Mouse (Mus musculus) cerebellum, adult 2 months (tissue): ENCODE measurements around the gene B4galt3. TPM values are rescaled to one million over a fixed set of nuclear protein-coding genes. Genes with fewer than 3 reads are reported as not detected.

Experiments used
- DNase-seq, 2 experiments: peaks; one replicate each; pipeline ENCODE4 v3.0.0; 2021
- H3K27ac ChIP-seq: fragments of 200-500 bp; 2 replicates; pipeline ENCODE4 v1.5.1; 2012; ENCODE audit warnings: low read length, control low read depth, inconsistent platforms; ENCODE audit not compliant: insufficient read depth
- H3K27me3 ChIP-seq: fragments of 200-500 bp; 2 replicates; pipeline ENCODE4 v1.6.1; 2012; ENCODE audit warnings: inconsistent platforms, mild to moderate bottlenecking, low read length, moderate library complexity; ENCODE audit not compliant: control insufficient read depth, insufficient read depth
- H3K4me1 ChIP-seq: fragments of 200-500 bp; 2 replicates; pipeline ENCODE4 v1.6.1; 2011; ENCODE audit warnings: low read length; ENCODE audit not compliant: control insufficient read depth, insufficient read depth
- H3K4me3 ChIP-seq: fragments of 200-500 bp; replicated peaks from 2 replicates; pipeline ENCODE3; 2011; ENCODE audit warnings: mild to moderate bottlenecking, low read depth, low read length, control low read depth; ENCODE audit not compliant: insufficient read depth
- CTCF ChIP-seq: fragments of 200-500 bp; IDR thresholded peaks from 2 replicates; pipeline ENCODE4 v1.5.1; 2011; ENCODE audit warnings: low read depth, mild to moderate bottlenecking, control low read depth, low read length, moderate library complexity, borderline replicate concordance; ENCODE audit not compliant: insufficient read depth
- POLR2A ChIP-seq: fragments of 200-500 bp; IDR thresholded peaks from 2 replicates; pipeline ENCODE4 v1.6.1; 2011; ENCODE audit warnings: low read length, control low read depth, borderline replicate concordance; ENCODE audit not compliant: insufficient read depth
- WGBS: fragments of 180-500 bp; shearing (Covaris S2); methylation state at CpG from one replicate; pipeline ENCODE4 v1.1.7; 2018; 5-methylcytosine and 5-hydroxymethylcytosine counted together
- polyA plus RNA-seq: library from polyadenylated mRNA; depleted of rRNA; stranded (reverse); fragments of >200 nt; gene quantifications from 2 replicates; pipeline ENCODE4 v1.2.3, GENCODE M21; 2012; rRNA removed

Gene B4galt3
- 69.6 and 72.2 TPM in 2 replicates for polyA plus RNA-seq

DNA sequence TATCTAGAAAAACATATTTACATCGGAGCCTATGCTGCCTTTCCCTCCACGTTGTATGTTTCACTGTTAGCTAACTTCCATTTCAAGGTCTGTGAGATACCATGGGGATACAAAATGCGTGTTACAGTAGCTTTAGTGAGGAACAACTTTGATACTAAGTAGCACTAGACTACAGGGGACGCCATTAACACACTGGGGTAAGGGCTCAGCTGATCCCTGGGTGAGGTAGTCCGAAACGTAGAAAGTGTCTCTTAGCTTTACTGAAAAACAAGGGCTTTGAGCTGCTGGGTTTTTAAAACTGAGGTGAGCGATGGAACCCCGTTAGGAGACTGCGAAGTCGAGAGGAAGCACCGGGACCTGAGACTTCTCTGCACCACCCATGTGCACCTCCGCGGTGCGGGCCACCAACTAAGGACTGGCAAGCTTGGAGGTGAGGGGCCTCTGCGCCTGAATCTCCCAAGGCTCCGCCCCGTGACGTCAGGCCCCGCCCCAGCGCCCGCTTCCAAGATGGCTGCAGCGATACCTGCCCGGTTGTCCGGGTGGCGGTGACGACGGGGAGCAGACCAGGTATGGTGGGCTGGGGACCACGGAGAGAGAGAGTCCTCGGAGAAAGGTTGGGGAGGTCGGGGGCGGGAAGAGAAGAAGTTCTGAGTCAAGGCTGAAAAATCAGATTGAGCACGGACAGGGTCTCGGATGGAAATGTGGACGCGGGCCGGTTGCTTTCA is at the start of gene B4galt3:
Gene B4galt3, plus strand, starts transcription at position 481 of the 725 bp plus-strand sequence.
- 3% methylated on average over 36 of the region's 36 CpGs for WGBS
- no peaks in the 10 kb centered on the region for H3K27me3 ChIP-seq
- TF ChIP-seq CTCF: no peak
- peak; percentile 99 for TF ChIP-seq POLR2A
- peak within 1 kb of the TSS; percentile 27; the same call in 1 of the 2 replicates for H3K27ac ChIP-seq
- H3K4me1 ChIP-seq: no peaks in the 10 kb centered on the region
- DNase-seq: peak; percentile 97 to 99
- peak within 1 kb of the TSS; percentile 71 for H3K4me3 ChIP-seq

DNA sequence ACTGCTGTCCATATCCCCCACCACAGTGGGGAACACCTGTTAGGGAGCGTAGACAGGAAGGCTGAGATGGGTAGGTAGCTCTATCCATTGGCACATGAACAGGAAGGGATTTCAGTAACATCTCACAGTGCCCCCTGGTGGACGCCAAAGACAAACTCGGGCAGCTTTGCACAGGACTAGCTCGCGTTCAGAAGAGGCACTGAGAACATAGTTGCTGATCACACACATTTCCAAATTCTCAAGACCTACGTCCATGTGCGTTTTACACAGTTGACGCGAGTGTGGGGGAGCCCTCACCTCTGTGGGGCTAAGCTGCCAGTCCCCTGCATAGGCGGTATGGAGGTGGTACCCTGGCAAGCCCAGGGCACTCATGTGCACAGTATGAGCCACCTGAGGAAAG is 49.3 kb upstream of the B4galt3 start:
- peak overlapping the region; percentile 31 for H3K4me3 ChIP-seq
- no peaks in the 10 kb centered on the region for H3K27me3 ChIP-seq
- TF ChIP-seq CTCF (peak; percentile 91), POLR2A (no peak)
- DNase-seq: peak; percentile 82 to 87
- no peak overlapping the region for H3K27ac ChIP-seq
- 2% methylated on average over 10 of the region's 10 CpGs for WGBS
- H3K4me1 ChIP-seq: no peaks in the 10 kb centered on the region

DNA sequence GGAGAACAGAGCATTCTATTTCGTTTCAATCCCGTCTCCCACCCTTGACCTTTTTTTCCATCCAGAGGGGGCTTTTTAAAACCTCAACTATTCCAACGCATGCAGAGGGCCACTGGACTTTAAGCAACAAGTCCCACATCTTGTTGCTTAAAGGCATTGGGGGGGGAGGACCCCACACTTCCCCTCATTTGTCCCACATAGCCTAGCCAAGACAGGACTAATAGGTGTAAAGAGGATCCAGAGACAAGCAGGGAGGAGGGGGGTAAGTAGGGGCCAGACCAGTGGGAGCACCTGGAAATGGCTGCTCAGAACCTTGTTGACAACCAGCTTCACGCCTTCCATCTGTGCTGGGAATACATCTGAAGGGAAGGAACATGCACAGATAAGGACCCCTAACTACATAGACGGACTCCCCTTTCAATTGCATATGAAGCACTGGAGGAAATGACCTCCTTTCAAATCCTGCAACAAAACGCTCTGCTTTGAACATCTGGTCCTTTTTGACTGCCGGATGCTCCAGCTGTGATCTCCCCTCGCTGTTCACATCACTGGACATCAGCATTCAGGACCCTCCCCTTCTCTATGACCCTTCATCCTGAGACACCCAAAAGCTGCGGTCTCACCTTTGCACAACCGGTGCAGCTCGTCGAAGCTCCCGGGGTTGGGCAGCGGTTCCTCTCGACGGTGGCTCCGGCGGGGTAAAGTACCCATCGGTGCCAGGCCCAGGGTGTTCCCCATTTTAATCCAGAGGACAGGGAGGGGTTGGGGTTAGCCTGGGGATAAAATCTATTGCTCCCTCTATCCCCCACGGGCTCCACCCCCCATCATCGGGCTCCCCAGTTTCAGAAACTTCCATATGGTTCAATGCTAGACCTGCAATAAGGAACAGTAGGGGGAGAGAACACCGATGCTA is 48.6 kb upstream of the B4galt3 start:
- Histone ChIP-seq H3K27ac (peak overlapping the region; percentile 35; the same call in 1 of the 2 replicates), H3K27me3 (no peaks in the 10 kb centered on the region), H3K4me3 (peak overlapping the region; percentile 89), H3K4me1 (no peaks in the 10 kb centered on the region)
- no peak for TF ChIP-seq CTCF
- TF ChIP-seq POLR2A: no peak
- DNase-seq: peak; percentile 27 to 29
- WGBS: 5% methylated on average over 22 of the region's 22 CpGs

DNA sequence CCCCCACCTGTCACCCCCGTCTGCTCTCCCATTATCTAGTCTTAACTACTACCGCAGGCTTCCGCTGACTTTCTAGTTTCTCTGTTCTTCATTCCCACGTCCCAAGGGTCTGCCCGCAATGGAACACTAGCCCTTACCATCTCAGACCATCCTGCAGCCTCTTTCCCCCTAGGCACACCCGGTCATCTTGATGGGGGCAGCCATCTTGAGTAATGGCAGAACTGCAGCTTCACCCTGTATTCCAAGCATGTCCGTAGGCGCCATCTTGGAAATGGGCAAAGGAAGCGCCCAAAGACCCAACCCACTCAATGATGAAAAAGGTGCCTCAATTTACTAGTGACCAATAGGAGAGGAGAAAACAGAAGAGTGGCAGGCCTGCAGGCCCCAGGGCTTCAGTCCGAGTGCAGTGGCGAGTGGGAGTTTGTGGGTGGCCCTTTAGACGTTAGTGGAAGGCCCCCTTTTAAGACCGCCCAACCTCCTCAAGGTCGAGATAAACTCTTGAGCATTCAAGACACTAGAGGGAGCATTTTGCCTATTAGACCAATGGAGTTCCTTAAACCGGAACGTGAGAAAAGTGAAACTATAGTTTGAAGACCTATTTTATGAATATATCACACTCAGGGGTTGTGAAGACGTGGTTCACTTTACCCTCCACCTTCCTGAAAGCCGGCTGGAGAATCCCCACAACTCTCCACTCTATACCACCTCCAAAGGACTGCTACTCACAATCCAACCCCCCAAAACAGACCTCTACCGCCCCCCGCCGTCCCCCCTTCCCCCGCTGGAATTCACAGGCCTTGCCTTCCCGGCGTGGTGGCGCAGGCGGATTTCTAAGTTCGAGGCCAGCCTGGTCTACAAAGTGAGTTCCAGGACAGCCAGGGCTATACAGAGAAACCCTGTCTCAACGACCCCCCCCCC is 47.6 kb upstream of the B4galt3 start, which contains the start of gene Tomm40l:
Gene Tomm40l, minus strand, starts transcription at position 277 of the 918 bp plus-strand sequence.
- H3K4me1 ChIP-seq: no peaks in the 10 kb centered on the region
- peak; percentile 93 to 99 for DNase-seq
- H3K27ac ChIP-seq: peak within 1 kb of the TSS; percentile 35; the same call in 1 of the 2 replicates
- no peaks in the 10 kb centered on the region for H3K27me3 ChIP-seq
- peak within 1 kb of the TSS; percentile 89 for H3K4me3 ChIP-seq
- 2% methylated on average over 28 of the region's 28 CpGs for WGBS
- TF ChIP-seq POLR2A (peak; percentile 48; the same call in 1 of the 2 replicates), CTCF (peak; percentile 30; the same call in 1 of the 2 replicates)

DNA sequence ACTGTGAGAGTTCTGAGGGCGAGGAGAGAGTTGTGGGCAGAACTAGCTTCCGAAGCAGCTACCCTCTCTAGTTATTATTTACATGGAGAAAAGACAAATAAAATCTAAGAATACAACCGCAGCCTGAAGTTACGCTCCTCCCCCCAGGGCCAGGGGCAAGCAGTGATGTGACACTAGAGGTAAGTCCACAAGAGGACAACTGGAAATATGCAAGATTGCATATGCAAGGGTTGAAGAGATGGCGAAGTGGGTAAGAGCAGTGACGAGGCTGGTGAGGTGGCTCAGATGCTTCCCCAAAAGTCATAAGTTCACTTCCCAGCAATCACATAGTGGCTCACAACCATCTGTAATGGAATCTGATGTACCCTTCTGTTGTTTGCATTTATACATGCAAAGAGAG is 47.0 kb upstream of the B4galt3 start:
- Histone ChIP-seq H3K27ac (no peak overlapping the region), H3K4me3 (no peak overlapping the region), H3K27me3 (no peaks in the 10 kb centered on the region), H3K4me1 (no peaks in the 10 kb centered on the region)
- TF ChIP-seq POLR2A: no peak
- no peak for TF ChIP-seq CTCF
- no peak for DNase-seq
- 80% methylated on average over 6 of the region's 6 CpGs for WGBS

- H3K27ac ChIP-seq: no peak overlapping the region
- WGBS: 89% methylated on average over 2 of the region's 2 CpGs
- DNase-seq: no peak
- H3K4me3 ChIP-seq: no peak overlapping the region
- no peaks in the 10 kb centered on the region for H3K27me3 ChIP-seq
- TF ChIP-seq CTCF: no peak
- TF ChIP-seq POLR2A: no peak
- no peaks in the 10 kb centered on the region for H3K4me1 ChIP-seq
Measured at GRCm38 (mm10) chr1:171223796-171224195, 46.3 kb upstream of the B4galt3 start.

GRCm38 (mm10) chr1:171224857-171225256 is 45.3 kb upstream of the B4galt3 start, which contains the start of gene Apoa2:
Gene Apoa2, plus strand, starts transcription at chr1:171225054.
- TF ChIP-seq POLR2A: no peak
- TF ChIP-seq CTCF: no peak
- Histone ChIP-seq H3K27me3 (no peaks in the 10 kb centered on the region), H3K4me1 (no peaks in the 10 kb centered on the region), H3K27ac (no peak within 1 kb of the TSS), H3K4me3 (no peak within 1 kb of the TSS)
- no peak for DNase-seq
- WGBS: 84% methylated on average over 5 of the region's 5 CpGs
